Mouse (Mus musculus) left cerebral cortex, adult 9 months (tissue): ENCODE measurements around the gene Sec1.

Source experiments
- DNase-seq, 2 experiments: peaks; one replicate each; pipeline ENCODE4 v3.0.0; 2022; ENCODE audit warnings: low spot score in 2 of 2

The Sec1 gene

DNA sequence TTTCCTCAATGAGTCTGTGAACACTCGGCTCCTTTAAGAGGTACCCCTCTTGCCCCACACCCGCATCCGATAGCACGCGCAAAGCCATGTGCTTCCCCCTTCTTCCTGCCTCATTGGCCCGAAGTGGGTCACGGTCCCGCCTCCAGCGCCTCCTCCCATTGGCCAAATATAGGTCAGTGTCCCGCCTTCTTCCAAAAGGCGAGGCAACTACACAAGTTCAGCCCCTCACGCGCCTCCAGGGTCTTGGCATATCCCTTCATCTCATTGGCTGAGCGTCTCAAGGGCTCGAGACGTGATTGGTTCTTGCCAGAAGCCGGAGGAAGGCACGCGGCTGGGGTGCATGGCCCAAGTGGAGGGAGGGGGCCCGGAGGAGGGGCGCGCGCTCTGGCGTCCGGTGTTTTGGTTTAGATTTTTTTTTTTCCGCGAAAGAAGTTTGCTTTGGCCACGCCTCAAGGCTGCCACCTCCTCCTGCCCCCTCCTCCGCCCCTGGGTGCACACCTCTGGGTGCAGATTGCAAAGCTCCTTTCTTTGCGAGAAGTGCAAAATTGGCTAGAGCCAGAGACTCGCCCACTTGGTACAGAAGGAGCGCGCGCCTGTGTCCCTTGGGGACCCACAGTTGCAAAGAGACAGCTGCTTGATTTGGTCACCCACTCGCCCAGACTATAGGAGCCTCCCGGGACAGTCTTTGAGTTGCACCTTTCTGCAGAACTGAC, 10.7 kb upstream of the Sec1 start, which contains the start of gene Dbp:
TSS of gene Dbp (plus strand) at position 359 of the 713 bp plus-strand sequence.
- peak; percentile 100 for DNase-seq

DNA sequence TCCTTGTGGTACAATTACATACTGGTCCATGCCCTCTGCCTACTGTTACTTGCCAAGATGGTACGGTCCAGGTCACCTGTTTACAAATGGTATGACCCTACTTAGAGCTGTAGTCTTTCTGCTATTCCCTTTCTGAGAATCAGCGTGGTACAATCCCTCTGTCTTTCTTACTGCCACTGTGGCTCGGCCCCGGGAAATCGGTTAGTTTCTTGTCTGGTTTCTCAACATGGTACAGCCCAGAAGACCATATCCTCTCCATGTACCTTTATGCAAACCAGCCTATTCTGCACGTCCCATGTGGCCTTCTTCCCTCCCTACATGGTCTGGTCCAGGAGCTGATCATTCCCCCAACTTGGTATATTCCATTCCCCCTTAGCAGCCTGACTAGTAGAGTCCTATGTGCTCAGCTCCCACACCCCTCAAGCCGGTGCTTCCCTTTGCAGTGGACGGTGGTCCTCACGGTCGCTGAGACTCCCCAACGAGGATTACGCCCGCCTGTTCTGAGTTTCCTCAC, 9.9 kb upstream of the Sec1 start:
- DNase-seq = peak; percentile 88 to 90

- no peak for DNase-seq
Measured at GRCm38 (mm10) chr7:45703521-45704033, 9.4 kb upstream of the Sec1 start.

DNA sequence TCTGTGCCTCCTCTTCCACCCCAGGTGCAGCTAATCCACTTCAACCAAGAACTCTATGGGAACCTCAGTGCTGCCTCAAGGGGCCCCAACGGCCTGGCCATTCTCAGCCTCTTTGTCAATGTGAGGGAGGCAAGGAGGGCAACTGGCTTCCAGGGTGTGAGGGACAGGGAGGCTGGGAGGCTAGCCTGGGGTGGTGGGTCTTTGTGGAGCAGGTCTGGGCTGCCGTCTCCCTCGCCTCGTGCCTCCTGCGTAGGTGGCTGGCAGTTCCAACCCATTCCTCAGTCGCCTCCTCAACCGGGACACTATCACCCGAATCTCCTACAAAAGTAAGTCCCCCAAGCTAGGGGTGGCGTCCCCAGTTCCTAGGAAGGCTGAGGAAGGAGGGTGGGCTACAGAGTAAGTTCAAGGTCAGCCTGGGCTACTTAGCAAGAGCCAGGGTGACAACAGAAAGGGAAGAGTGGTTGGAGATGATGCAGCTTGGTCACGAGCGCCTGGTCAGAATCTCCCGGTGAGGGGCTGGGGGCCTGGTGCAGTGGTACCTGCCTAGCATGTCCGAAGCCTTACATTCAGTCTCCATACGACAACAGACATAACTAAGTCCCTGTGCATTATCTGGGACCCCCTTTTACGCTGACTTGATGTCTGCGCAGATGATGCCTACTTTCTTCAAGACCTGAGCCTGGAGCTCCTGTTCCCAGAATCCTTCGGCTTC, 8.8 kb upstream of the Sec1 start:
- no peak for DNase-seq

DNA sequence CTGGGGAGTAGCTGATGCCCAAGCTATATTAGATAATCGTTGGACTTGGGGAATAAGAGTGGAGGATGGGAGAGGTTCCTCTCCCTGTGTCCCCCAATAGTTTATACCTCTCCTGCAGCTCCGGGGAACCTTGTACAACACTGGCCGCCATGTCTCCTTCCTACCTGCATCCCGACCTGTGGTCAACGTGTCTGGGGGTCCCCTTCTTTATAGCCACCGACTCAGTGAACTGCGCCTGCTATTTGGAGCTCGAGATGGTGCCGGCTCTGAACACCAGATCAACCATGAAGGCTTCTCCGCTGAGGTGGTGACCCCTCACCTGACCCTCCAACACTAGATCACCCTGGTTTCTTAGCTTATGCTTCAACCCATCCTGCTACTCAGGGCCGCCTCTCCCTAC, 8.1 kb upstream of the Sec1 start:
- no peak for DNase-seq

DNA sequence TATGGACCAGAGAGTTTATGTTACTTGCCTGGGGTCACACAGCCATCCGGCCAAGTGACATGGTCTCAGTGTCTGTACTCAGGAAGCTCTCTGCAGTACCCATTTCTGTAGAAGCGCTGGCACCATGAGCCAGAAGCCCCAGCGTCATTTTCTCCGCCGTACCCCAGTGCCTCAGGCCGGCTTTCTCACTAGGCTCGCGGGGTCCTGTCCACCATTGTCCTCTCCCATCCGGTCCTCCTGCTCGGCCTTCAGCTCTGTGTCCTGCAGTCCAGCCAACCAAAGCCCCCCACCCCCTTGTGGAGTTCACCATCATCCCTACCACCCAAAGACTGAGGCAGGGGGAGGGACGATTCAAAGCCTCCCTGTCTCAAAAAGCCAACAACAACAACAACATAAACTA, 7.4 kb upstream of the Sec1 start:
- no peak for DNase-seq

GRCm38 (mm10) chr7:45701072-45701471, 6.9 kb upstream of the Sec1 start:
- peak in 1 of 2 experiments; percentile 54 for DNase-seq

- peak; percentile 88 to 91 for DNase-seq
Measured at GRCm38 (mm10) chr7:45700301-45701015, 6.3 kb upstream of the Sec1 start.

- DNase-seq = peak in 1 of 2 experiments; percentile 58
Measured at GRCm38 (mm10) chr7:45699523-45700141, 5.4 kb upstream of the Sec1 start, which contains the start of gene Car11. Gene Car11, plus strand, starts transcription at chr7:45699843.

- no peak for DNase-seq
Measured at GRCm38 (mm10) chr7:45697894-45698293, 3.7 kb upstream of the Sec1 start.

- DNase-seq = no peak
Measured at GRCm38 (mm10) chr7:45695098-45695497, 896 bp upstream of the Sec1 start.

DNA sequence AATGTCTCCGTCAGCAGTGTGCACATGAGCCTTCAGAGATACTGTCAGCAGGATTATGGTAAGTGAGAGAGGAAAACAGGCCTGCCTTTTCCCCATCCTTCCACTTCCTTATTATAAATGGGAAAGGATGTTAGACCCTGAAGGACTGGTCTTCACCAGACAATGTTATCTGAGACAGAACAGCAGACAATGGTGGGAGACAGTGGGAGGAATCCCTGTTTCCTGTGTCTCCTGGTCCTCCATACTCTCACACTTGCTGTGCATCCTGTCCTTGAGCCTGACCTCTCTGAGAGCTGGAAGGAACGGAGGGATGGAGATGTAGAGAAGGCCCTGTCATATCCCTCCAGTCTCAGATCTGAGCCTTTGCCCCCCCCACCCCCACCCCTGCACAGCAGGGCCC, 1.8 kb downstream of the Sec1 start:
- DNase-seq = no peak

DNA sequence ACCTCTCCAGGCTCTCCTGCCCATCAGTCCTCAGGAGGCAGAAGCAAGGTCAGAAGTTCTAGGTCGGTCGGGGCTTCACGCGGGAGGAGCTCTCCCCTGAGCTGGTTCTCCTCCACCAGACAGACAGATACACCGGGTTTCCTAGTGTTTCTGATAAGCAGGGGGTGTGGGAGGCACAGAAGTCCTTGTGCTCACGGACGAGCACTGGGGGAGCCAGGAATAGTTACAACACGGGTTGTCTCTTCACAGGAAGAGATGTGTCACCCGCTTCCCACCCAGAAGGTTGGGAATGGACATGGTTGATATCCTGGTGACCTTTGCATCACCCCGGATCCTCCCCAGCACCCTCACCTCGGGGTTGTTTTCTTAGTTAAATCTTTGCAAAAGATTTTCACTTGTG, 4.4 kb downstream of the Sec1 start:
- no peak for DNase-seq

DNA sequence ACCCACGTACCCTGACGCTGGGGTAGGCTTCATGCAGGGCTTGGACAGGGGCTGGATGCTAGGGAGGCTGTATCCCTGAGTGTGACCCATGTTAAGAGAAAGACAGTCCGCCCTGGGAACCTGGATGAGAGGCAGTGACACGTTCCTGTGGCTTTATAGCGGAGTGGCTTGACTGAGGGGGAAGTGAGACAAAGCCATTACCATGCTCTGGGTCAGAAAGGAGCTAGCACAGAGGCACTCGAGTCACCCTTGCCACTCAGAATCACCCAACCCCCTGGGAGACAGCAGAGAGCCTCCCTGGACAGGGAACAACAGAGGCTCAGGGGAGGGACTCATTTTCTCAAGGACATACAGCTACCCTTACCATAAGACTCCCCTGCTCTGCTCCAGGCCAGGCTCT, 5.1 kb downstream of the Sec1 start:
- no peak for DNase-seq

DNA sequence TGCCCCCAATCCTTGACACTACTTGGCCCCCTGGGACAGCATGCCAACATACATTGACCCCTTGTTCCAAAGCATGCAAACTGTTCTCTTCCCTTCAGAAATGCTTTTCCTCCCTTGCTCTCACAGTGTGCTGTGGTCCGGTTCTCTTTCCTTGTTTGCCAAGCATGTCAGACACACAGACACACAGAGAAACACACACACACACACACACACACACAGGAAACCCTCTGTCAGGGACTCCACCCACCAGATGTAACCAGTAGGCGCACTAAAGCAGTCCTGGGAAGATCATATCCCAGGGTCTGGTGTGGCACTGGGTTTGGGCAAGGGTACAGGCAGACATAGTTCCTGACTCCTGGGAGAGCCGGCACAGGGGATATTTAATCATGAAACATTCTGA, 7.4 kb downstream of the Sec1 start:
- no peak for DNase-seq

DNA sequence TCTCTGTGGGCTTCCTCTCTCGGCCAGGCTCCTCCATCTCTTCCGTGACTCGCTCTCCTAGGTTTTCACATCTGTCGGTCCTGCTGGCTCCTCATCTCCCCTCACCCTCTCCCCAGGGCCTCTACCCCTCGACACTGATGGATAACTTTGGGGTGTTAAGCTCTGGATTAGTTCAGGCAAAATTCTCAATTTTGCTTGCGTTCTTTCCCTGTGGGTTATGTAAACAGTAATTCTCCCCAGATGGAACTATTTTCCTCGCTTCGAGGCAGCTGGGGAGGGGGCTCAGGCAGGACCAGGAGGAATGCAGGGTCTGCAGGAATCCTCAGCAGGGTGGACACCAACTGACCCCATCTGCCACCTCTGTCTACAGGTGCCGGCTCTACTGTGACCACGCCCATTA, 8.4 kb downstream of the Sec1 start:
- no peak for DNase-seq

DNA sequence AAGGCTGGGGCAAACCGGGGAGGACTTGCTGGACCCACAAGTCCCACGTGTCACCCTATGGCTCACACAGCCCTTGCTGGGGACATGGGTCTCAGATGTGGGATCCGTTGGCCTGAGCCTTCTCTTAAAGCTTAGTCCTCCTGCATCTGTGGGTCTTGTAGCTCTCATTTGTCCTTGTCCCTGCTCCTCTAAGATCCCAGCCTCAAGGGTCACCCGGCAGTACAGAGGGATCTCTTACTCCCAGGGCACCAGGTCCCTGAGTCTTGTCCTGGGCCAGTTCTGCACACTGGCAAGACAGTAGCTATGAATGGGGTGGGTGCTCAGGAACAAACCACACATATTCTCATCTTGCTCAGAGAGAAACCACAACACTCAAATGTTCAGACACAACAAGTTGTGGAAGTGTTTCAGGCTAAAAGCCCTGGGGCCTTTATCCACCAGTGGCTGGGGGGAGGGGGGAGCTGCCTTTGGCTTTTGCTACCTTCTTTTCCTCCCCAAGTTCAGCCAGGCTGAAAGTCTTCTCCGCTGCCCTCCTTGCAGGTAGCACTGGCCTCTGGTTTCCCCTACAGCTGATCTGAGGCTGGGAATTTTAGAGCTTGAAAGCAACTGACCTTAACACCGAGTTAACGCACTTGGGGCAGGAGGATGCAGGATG, 10.7 kb downstream of the Sec1 start, which contains the start of gene Ntn5:
TSS of gene Ntn5 (plus strand) at position 627 of the 655 bp plus-strand sequence.
- no peak for DNase-seq

DNA sequence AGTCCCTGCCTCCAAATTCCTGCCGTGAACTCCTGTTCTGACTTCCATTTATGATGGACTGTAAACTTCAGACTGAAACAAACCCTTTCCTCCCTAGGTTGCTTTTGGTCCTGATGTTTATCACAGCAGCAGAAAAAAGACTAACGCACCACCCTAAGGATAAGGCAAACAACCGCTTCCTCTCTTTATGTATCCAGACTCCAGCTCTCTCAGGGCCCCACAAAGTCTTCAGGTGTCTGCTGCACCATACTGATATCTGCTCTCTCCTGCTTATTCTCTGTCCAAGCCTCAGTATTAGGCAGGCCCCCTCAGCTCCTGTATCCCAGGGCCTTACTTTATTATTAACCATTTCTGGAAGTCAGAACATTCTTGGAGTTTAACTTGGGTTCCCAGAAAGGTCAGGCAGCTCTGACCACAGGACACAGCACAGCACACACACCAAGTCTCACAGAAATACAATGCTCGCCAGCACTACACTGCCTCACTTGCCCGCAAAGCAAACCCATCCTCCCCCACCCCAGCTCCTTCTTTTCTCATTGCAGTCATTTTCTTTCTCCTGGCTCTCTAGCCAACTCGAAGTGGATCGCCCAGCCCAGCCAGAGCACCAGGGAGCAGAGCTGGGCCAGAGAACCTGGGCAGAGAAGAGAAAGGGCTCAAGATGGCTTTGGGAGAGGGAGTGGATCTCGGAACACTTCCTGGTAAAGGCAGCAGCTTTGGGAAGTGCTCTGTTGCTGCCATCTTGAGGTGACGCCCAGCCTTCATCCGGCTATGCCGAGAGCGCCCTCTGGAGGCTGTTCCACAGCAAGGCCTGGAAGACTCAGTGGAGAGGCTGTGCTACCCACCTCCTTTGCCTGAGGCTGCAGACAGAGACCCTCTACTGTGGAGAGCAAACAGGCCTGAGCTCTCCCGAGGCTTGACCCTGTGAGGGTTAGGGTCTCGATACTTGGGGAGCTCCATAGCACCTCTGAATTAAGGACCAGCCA, 11.8 kb downstream of the Sec1 start:
- peak in 1 of 2 experiments; percentile 85 for DNase-seq

- DNase-seq = no peak
Measured at GRCm38 (mm10) chr7:45681046-45681736, 13.0 kb downstream of the Sec1 start.
